Mouse (Mus musculus) CD4-positive, CD25-positive, alpha-beta regulatory T cell, adult 2 months (primary cell): ENCODE measurements around the gene Trmt112.
A peak's percentile ranks its signal among the peaks of the same experiment; 100 is the strongest.

Source experiments
- DNase-seq: peaks from one replicate; pipeline ENCODE4 v3.0.0-alpha.2; 2012; ENCODE audit warnings: low read depth, low spot score

The Trmt112 gene

GRCm38 (mm10) chr19:6925611-6926329, 16.3 kb downstream of the Trmt112 start:
- no peak for DNase-seq

DNA sequence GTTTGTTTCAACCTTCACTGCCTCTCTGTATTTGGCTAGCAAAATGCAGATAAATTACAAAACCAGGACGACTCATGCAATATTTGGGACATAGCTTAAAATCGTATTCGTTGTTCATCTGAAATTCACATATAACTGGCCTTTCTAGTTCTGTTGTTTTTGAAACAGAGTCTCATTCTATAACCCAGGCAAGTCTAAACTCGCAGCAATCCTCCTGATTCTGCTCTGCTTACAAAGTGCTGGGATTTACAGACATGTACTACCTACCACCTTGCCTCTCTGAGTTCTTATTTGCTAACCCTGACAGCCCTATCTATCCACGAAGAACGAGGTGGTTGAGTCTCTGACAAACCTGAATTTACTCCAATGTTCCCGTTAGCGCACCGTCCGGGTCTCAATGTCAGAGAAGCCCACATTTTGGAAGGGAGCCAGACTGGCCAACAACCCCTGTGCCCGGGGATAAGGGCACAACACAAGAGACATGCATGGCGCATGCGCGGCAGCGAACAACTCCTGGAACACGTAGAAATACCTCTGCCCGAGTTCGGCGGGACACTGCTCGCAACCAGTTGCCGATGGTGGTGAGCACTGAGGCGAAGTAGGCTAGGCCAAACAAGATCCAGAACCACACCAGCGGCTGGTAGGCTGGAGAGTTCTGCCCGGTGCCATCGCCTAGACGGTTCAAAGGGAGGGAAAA, 17.2 kb downstream of the Trmt112 start:
- peak; percentile 58 for DNase-seq

- no peak for DNase-seq
These were observed 18.6 kb downstream of the Trmt112 start for GRCm38 (mm10) chr19:6928080-6928479.

- DNase-seq = no peak
These were observed 21.5 kb downstream of the Trmt112 start for GRCm38 (mm10) chr19:6931002-6931401.

- no peak for DNase-seq
These were observed 22.5 kb downstream of the Trmt112 start for GRCm38 (mm10) chr19:6932018-6932417.

DNA sequence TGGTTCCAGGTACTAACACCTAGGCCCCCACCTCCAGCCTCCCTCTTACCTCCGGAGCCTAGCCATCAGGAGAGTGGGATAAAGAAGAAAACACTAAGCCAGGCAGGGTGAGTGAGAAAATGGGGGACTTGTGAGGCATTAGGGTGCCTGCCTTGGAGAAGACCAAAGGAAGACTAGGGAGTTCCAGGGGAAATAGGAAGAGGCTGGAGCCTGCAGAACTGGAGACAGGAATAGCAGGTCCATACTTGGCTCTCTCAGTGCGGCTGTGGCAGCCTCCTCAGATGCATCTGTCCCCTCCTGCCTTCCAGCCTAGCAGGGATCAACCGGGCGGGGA, 23.6 kb downstream of the Trmt112 start:
- no peak for DNase-seq

- DNase-seq = peak; percentile 40
These were observed 24.1 kb downstream of the Trmt112 start for GRCm38 (mm10) chr19:6933436-6934194.

- no peak for DNase-seq
These were observed 24.9 kb downstream of the Trmt112 start, which contains the start of gene Kcnk4 for GRCm38 (mm10) chr19:6934195-6934977. Gene Kcnk4, minus strand, starts transcription at chr19:6934515.

- DNase-seq = peak; percentile 61
These were observed 26.8 kb downstream of the Trmt112 start for GRCm38 (mm10) chr19:6936299-6936698.

GRCm38 (mm10) chr19:6937541-6938465, 28.3 kb downstream of the Trmt112 start:
- no peak for DNase-seq

DNA sequence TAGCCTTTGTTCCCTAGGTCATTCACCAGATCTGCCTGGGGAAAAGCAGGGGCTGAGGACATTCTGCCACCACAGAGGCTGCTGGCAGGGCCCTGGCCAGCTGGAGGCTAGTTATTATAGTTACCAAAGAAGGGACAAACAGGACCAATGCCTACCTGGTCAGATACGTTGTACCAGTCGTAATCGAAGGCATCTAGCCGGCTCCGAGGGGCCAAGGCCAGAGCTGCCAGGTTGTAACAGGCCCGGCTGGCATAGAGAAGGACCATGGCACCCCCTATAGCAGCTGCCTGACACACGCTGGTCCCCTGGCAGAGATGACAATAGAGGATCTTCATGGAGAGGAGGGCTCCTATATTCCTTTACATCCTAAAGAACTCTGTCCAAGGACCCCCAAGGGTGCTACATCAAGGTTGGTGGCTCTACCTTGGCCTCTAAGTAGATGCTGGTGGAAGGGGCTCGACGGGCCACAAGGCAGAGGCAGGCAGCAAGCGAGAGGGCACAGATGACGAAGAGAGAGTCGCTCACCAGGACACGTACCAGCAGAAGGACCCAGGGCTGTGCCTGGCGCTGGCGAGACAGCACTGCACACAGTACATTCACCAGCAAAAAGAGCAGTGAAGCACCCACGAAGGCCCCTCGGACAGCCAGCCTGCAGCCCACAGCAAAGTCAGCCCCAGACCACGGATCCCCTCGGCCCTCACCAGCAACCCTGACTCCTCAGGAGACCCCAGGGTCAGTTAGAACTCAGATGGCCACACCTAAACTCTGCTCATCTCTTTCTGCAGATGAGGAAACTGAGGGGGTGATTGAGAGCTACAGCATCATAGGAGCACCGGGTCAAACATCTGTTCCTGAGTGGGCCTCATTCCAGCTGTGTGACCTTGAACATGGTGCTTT, 29.9 kb downstream of the Trmt112 start:
- no peak for DNase-seq

- DNase-seq = no peak
These were observed 31.2 kb downstream of the Trmt112 start for GRCm38 (mm10) chr19:6940396-6941351.

DNA sequence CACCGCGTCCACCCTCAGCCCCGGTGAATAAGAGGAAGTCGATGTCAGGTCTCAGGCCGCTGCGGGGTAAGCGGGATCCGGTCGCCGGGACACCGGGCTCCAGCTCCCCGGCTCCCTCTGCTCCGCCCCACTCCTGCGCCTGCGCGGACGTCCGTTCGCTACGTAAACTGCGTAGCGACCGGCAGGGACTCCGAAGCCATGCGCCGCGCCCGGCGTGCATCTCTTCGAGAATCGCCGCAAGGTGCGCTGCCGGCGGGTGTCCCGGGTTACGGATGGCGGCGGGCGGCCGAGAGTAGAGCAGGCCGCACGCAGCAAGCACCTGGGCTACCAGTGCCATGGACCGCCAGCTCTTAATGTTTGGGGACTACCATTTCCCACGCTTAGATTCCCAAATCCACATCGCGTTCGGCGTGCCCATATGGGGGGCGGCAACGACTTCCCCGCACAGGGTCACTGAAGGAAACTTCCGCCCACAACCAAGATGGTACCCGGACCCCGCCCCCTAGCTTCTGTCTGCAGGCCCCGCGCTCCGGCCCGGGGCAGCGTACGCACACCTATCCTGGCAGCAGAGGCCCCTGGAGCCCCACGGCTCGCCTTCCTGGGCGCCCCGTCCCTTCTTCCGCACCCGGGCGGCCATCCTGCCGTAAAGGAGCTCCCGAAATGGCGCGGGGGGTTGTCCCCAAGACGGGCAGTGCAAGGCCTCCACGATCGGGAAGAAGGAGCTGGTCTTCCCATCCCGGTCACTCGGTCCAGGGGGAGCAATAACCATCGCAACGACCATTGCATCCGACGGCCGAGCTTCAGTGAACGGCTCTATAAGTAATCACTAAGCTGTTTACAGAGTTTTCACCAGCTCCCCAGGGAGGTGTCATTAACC, 32.1 kb downstream of the Trmt112 start, which contains the start of gene Bad:
Gene Bad, plus strand, starts transcription at position 490 of the 877 bp plus-strand sequence.
- peak; percentile 97 for DNase-seq

GRCm38 (mm10) chr19:6942249-6942691, 32.8 kb downstream of the Trmt112 start, which contains the start of gene Gpr137:
Gene Gpr137, minus strand, starts transcription at chr19:6942480.
- peak; percentile 91 for DNase-seq

DNA sequence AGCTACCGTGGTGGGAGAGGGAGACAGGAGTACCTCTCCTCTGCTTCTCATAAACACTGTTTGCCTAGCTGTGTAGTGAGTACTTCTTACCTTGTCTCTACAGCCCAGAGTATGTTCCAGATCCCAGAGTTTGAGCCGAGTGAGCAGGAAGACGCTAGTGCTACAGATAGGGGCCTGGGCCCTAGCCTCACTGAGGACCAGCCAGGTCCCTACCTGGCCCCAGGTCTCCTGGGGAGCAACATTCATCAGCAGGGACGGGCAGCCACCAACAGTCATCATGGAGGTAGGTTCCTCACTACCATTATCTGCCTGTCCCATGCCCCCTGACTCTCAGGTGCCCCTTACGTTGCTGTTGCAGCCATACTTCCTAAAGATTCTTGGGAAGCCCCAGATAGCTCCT, 33.3 kb downstream of the Trmt112 start:
- no peak for DNase-seq

DNA sequence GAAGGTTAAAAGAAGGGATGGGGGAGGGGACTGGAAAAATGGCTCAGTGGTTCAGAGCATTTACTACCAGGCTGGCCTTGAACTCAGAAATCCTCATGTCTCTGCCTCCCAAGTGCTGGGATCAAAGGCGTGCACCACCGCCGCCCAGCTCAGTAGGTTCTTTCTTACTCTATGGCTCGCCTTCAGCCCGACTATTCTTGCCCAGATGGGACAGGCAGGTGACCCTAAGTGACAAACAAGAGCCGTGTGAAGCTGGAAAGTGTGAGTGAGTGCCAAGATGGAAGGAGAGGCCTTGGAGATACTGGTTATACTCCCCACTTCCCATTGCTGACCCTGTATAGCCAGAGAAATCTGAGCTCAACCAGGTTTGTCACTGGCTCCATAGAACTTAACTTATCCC, 34.2 kb downstream of the Trmt112 start:
- DNase-seq = no peak

DNA sequence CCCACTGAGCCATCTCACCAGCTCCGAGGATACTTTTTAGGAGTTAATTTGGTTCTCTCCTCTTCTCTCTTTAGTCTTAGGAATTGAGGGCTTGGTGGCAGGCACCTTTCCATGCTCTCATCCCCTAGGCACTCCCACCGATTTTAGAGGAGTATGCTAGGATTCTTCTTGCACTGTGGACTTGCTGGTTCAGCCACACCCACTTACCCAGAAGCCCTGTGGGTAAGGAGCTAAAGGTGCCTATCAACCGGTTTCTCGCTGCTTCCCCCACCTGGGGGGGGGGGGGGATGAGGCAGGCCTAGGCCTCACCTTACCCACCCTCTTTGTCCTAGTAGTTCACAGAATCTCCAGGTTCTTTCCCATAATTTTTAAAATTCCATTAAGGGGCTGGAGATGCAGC, 38.2 kb downstream of the Trmt112 start:
- DNase-seq = no peak
